Mouse (Mus musculus): ENCODE data around the gene Terb2.

The Terb2 gene

GRCm38 (mm10) chr2:122186106-122186505 lies at the start of gene Terb2, which contains the start of gene Patl2:
Gene Terb2, plus strand, starts transcription at chr2:122186272.
Gene Patl2, minus strand, starts transcription at chr2:122186189.
- no peak for DNase-seq

DNA sequence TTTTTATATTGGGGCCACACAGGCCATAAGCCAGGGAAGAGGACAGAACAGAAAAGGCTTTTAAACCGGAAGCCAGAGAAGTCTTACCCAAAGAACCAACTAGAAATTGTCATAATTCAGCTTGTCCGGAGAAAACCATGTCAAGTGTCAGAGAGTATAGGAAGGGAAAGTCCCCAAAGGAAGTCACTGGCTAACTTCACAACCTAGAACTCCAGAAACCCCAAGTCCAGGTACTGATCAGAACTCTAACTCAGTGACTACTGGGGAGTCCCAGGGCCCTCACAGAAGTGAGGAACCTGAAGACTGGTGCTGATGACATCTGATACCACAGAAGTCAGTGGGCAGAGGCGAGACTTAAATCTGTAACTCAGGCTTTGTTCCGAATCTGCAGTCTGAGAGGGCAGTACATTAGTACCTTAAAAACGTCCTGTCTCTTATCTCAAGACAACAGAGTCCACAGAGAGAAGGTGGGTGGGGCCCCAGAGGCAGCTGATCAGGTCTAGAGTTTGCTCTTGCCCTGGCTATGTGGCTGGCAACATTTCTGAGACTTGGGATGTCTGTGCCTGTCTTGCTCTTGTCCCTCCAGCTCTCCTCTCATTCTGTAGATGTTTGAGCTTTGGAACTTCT lies 48.1 kb upstream of the Terb2 start:
- DNase-seq = no peak

DNA sequence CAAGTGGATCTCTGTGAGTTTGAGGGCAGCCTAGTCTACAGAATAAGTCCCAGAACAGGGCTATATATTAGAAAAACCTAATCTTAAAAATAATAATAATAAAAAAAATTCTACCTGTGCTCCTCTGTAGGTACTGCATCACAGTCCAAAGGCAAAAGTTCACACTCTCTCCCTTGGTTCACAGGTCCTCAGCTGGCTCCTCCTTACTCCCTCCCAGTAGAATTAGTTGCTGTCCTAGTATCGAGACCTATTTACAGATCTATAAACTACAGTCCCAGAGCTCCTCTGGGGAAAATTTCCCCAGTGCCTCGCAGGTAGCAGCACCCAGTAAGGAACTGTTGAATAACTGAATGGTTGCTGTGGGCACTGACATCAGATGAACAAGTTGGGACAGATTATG lies 45.3 kb upstream of the Terb2 start:
- DNase-seq = no peak

DNA sequence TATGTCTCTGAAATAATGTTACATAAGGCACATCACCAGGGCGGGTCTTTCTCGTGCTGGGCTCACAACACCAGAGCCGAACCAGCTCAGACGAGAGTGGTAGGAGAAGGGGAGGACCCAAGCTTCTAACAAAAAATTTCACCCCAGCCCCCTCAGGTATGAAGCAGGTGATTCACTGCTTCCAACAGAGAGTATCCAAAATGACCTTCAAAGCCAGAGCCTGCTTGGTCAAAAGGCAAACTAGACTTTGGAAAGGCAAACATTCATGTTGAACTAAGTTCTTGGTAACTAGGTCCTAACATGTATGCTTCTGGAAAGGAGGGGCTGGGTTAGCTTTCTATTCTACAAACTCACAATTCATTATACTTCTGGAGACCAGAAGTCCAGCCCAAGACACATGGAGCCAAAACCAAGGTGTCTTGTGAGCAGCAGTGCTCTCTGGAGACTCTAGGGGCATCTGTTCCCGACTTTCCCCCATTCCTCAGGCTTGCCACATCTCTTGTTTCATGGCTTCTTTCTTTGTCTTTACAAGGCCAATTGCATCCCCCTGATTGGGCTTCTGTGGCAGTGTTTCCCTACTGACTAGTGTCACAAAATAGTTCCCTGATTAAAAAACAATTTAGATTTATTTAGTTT lies 44.6 kb upstream of the Terb2 start:
- DNase-seq = no peak

- DNase-seq = no peak
These were observed 43.0 kb upstream of the Terb2 start for GRCm38 (mm10) chr2:122143111-122143510.

DNA sequence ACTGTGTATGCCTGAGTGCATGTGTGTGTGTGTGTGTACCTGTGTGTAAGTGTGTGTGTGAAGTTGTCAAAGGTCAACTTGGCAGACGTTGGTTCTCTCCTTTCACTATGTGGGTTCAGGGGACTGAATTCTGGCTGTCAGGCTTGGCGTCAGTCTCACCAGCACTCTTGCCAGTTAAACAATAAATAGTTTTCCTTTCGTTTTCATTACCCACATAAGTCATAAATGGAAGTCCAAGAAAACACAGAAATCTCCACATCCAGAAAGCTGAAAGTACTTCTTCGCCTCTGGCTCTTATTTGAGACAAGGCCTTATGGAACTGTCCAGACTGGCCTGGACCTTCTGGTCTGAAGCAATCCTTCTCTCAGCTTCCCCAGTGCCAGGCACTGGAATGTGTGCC lies 40.3 kb upstream of the Terb2 start:
- DNase-seq = no peak

DNA sequence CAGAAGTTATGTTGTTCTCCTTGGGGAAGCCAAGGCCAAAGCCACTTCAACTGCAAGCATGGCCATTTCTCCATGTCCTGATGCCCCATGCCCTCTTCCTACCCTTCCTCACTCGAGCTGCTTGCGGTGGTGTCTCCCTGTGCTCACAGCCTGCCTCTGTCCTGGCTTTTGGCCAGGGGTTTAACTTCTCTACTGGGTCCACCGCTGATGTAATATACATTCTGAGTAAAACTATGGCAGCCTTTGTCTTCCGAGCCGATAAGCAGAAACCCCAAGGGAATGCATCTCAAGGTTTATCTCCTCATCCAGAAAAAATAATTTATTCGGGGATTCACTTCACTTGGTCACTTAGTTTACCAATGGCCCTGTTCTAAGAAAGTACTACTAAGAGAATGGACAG lies 39.4 kb upstream of the Terb2 start:
- DNase-seq = peak in 1 of 2 experiments; percentile 30

DNA sequence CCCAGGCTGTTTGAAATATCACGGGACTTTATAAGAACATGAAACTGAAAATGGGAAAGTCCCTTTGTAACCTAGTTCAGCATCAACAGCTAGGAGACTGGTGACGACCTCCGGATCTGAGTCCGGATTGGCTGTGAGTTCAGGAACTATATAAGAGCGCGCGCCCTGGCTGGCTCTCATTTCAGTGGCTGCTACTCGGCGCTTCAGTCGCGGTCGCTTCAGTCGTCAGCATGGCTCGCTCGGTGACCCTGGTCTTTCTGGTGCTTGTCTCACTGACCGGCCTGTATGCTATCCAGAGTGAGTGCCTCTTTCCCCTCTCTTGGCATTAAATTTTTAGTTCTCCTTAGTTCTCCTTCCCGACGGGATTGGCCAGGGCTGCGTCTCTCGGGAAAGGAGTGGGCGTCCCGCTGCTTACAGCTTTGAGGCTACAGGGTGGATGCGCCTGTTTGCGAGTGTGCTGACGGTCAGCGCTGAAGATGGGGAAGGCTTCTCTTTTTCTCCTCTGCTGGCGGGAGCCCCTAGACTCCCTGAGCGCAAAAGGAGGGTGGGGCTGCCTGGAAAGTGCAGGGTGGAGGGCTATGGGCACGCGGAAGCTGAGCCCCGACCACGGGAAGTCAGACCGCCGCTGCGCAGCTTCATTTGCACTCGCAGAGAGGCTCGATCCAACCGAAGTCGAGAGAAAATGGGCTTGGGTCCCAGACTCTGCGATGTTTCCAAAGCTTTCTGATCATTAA lies 38.4 kb upstream of the Terb2 start, which contains the start of gene B2m:
B2m (plus strand) TSS at position 179 of the 734 bp plus-strand sequence.
- peak; percentile 95 to 96 for DNase-seq

DNA sequence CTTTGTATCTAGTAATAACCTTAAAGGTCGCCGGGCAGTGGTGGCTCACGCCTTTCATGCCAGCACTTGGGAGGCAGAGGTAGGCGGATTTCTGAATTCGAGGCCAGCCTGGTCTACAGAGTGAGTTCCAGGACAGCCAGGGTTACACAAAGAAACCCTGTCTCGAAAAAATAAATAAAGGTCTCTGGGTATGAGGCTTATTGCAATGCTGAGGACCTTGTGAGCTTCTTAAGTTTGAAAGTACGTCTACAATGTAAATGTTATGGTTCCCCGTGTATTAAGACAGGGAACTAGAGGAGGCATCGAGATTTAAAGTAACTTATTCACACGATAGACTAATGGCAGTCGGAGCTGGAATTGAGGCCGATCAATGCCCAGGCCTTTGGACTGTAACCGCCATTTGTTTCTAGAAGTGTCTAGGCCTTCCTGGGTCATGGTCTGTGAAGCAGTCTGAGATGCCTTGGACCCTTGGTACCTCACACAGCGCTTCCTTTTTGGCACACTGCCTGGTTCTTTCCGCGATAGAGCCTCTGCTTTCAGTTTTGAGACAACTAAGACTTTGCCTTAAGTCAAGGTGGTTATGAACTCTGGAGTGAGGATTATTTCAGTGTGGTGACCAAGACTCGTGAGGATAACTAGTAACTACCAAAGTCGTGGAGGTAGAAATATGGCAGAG lies 37.7 kb upstream of the Terb2 start:
- peak; percentile 85 to 87 for DNase-seq

- DNase-seq = no peak
These were observed 36.8 kb upstream of the Terb2 start for GRCm38 (mm10) chr2:122149316-122149715.

GRCm38 (mm10) chr2:122149716-122150115 lies 36.4 kb upstream of the Terb2 start:
- DNase-seq = no peak

DNA sequence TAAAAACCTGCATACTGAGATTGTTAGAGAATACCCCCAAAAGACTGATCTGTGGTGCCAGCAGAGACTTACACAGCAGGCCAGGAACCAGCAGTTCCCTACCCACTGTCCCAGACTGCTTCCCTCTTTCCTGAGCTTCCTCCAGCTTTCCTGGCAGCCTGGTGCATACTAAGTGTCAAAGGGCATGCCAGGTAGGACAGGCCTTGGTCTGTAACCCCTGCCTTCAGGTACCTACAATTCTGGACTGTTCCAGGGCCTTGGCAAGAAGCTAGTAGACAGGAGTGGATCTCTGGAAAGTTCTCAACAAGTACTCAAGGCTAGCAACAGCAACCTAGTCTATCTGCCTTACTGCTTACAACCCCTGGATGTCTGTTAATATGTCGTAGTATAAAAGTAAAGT lies 34.9 kb upstream of the Terb2 start:
- DNase-seq = no peak

GRCm38 (mm10) chr2:122152850-122153249 lies 33.2 kb upstream of the Terb2 start:
- DNase-seq = no peak

- no peak for DNase-seq
These were observed 32.2 kb upstream of the Terb2 start for GRCm38 (mm10) chr2:122153681-122154365.

DNA sequence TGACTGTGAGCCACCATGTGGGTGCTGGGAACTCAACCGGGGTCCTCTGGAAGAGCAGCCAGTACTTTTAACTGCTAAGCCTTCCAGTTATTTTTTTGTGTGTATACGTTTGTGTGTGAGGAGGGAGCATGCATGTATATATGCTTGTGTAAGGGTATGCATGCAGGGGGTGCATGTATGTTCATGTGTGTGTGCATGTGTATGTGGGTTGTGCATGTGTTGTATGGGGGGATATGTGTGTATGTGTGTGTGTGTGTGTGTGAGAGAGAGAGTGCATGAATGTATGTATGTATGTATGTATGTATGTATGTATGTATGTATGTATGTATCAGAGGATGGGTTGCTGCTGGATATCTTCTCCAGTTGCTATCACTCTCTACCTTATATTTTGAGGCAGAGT lies 31.6 kb upstream of the Terb2 start:
- DNase-seq = no peak

DNA sequence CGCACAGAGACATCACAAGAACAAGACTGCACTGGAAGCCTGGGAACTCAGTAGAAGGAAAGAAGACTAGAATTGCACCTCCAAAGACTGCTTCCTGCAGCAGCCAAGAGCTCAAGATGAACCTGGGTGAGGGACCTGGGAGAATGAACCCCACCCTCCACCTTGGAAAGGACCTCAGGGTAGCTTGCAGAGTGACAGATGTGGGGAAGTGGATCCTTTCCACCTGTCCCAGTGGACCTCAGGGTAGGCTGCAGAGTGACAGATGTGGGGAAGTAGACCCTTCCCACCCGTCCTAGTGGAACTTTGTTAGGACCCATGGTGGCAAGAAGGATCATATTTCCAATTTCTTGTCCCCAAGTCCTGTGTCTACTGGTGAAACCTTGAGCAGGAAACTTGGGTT lies 30.8 kb upstream of the Terb2 start:
- DNase-seq = no peak

- DNase-seq = peak; percentile 38 to 40
These were observed 29.9 kb upstream of the Terb2 start for GRCm38 (mm10) chr2:122156051-122156700.

GRCm38 (mm10) chr2:122157561-122157960 lies 28.5 kb upstream of the Terb2 start:
- DNase-seq = no peak

GRCm38 (mm10) chr2:122158362-122158802 lies 27.7 kb upstream of the Terb2 start:
- DNase-seq = peak in 1 of 2 experiments; percentile 33

DNA sequence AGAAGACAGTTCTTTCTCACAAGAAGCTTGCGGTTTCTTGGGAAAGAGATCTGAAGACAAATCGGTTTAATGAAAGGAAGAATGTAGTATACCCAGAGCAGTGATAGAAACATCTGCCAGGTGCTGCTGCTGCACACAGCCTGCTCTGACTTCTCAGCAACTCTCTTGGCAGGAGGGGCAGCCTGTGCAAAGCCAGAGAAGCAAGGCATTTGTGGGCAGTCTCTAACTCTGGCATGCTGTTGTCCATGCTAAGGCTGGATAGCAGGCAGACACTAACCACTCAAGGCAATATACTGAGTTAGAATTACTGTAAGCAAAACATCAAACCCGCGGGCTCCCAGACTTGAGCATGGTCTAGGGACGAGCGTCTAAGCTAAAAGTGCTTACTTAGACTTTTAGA lies 26.4 kb upstream of the Terb2 start:
- DNase-seq = no peak

DNA sequence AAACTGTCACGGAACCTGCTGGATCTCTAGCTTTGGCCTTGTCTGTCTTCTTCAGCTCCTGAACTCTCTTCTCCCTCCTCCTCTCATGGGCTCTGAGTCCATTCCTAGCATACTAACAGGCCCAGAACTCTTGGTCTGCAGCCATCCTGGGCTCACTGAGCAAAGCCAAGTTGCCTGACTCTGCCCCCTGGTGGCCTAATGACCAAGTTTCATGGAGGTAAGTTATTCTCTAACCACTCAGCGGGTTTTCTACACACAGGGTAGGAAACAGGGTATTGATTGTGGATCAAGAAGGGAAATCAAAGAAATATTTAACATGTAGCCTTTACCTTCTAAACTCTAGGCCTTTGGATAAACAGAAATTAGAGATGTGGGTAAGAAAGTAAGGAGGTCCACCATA lies 25.4 kb upstream of the Terb2 start, which contains the start of gene Trim69:
Trim69 (plus strand) TSS at position 21 of the 400 bp plus-strand sequence.
- DNase-seq = peak; percentile 81 to 85

DNA sequence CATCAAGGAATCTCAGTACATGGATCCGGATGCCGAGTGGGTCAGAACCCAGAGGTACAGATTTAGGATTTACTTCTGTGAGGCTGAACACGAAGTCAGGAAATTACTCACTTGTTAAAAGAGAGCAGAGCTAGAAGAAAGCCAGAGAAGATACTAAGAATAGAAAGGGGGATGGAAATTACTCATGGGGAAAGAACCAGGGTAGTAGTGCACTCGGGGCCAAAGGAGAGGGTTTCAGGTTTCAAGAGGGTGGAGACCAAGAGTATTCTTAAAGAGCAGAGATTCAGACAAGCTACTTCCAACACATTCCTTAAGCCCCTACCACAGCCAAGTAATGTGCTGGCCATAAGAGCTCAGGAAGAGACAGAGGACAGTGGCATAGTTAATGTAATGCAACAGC lies 24.5 kb upstream of the Terb2 start:
- DNase-seq = no peak

Measured in lung, adult 18-20 months (tissue).